Mouse (Mus musculus) bone marrow, adult 2 months (tissue): Measurements from ENCODE around the gene Cd34.

Experiments
- CTCF ChIP-seq: fragments of 200-500 bp; IDR thresholded peaks from 2 replicates; pipeline ENCODE4 v1.5.1; 2011; ENCODE audit warnings: low read length, control low read depth; ENCODE audit not compliant: control insufficient read depth, insufficient read depth
- POLR2A ChIP-seq: fragments of 200-500 bp; IDR thresholded peaks from 2 replicates; pipeline ENCODE4 v1.6.1; 2011; ENCODE audit warnings: low read depth, mild to moderate bottlenecking, control low read depth, low read length, borderline replicate concordance; ENCODE audit not compliant: control insufficient read depth

DNA sequence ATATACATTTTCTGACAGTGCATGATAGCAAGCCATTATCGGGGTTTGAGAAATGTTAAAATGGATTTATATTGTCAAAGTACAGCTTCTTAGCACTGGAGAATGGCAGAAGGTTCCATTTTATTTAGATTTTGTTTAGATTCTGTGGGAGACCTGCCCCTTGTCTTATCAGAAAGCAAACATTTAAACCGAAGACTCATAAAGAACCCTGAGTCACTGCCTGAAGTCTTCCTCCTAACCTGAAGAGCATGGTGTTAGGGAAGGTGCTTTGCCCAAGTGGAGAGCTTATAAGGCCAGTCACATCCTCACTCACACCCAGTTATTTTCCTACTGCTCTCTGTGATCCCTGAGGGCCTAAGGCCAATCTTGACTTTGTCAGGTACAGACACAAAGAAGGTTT is 18.4 kb downstream of the Cd34 start:
- TF ChIP-seq CTCF (no peak), POLR2A (no peak)
